Mouse (Mus musculus): ENCODE measurements around the gene Xndc1. TPM values are rescaled to one million over a fixed set of nuclear protein-coding genes. Genes with fewer than 3 reads are reported as not detected.
A peak's percentile ranks its signal among the peaks of the same experiment; 100 is the strongest.

The Xndc1 gene
- polyA plus RNA-seq, 1 experiment from 2014 or later: 30.0 TPM

GRCm38 (mm10) chr7:102063891-102064290 lies 1.4 kb upstream of the Xndc1 start:
- Histone ChIP-seq H3K36me3 (ENCODE audit: control insufficient read depth, insufficient read depth, low read length) (no peaks in the 10 kb centered on the region; the same call in 1 of the 2 replicates), H3K27ac (replicated peaks; ENCODE audit: low read depth, low read length) (no peak overlapping the region), H3K4me3 (ENCODE audit: low read depth, low read length) (peak overlapping the region; percentile 71), H3K9ac (ENCODE audit: low read length) (no peak overlapping the region), H3K9me3 (ENCODE audit: control insufficient read depth, low read length) (no peaks in the 10 kb centered on the region), H3K4me1 (ENCODE audit: control insufficient read depth, insufficient read depth, low read length) (peaks cover 11% of the 10 kb centered on the region), H3K27me3 (ENCODE audit: control insufficient read depth, insufficient read depth, low read length) (no peaks in the 10 kb centered on the region), H3K4me2 (ENCODE audit: low read depth, severe bottlenecking) (peak overlapping the region; percentile 77)
- ATAC-seq (ENCODE audit: insufficient number of reproducible peaks, low FRiP score, low TSS enrichment, low read depth) (no peak), DNase-seq (ENCODE audit: low spot score) (no peak)
- 90% methylated on average over 9 of the region's 9 CpGs for WGBS

GRCm38 (mm10) chr7:102064655-102065045 lies 661 bp upstream of the Xndc1 start:
- under 1% methylated on average over 9 of the region's 9 CpGs for WGBS
- Histone ChIP-seq H3K36me3 (ENCODE audit: control insufficient read depth, insufficient read depth, low read length) (no peaks in the 10 kb centered on the region; the same call in 1 of the 2 replicates), H3K9me3 (ENCODE audit: control insufficient read depth, low read length) (no peaks in the 10 kb centered on the region), H3K4me1 (ENCODE audit: control insufficient read depth, insufficient read depth, low read length) (peaks cover 11% of the 10 kb centered on the region), H3K4me3 (ENCODE audit: low read depth, low read length) (peak overlapping the region; percentile 71), H3K4me2 (ENCODE audit: low read depth, severe bottlenecking) (peak overlapping the region; percentile 77), H3K27me3 (ENCODE audit: control insufficient read depth, insufficient read depth, low read length) (no peaks in the 10 kb centered on the region), H3K9ac (ENCODE audit: low read length) (peak overlapping the region; percentile 74), H3K27ac (replicated peaks; ENCODE audit: low read depth, low read length) (no peak overlapping the region)
- ATAC-seq (ENCODE audit: insufficient number of reproducible peaks, low FRiP score, low TSS enrichment, low read depth) (no peak; the same call in 1 of the 2 replicates), DNase-seq (ENCODE audit: low spot score) (no peak)

DNA sequence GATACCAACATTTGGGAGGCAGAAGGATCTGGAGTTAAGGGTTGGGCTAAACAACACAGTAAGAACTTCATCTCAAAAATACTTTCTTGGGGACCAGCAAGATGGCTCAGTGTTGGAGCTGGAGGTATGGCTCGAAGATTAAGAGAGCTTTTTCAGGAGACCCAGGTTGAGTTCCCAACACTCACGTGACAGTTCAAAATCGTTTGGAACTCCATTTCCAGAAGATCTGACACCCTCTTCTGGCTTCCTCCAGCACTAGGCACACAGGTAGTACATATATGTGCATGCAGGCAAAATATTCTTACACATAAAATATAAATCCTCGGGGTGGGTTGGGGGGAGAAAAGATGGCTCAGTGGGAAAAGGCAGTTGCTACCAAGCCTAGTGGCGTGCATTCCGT lies 1.1 kb downstream of the Xndc1 start:
- ATAC-seq (ENCODE audit: insufficient number of reproducible peaks, low FRiP score, low TSS enrichment, low read depth) (no peak), DNase-seq (ENCODE audit: low spot score) (no peak)
- Histone ChIP-seq H3K4me1 (ENCODE audit: control insufficient read depth, insufficient read depth, low read length) (peaks cover 11% of the 10 kb centered on the region), H3K9me3 (ENCODE audit: control insufficient read depth, low read length) (no peaks in the 10 kb centered on the region), H3K4me2 (ENCODE audit: low read depth, severe bottlenecking) (peak overlapping the region; percentile 77), H3K27ac (replicated peaks; ENCODE audit: low read depth, low read length) (no peak overlapping the region), H3K4me3 (ENCODE audit: low read depth, low read length) (peak overlapping the region; percentile 71), H3K27me3 (ENCODE audit: control insufficient read depth, insufficient read depth, low read length) (no peaks in the 10 kb centered on the region), H3K36me3 (ENCODE audit: control insufficient read depth, insufficient read depth, low read length) (no peaks in the 10 kb centered on the region), H3K9ac (ENCODE audit: low read length) (peak overlapping the region; percentile 74)
- WGBS: 80% methylated on average over 6 of the region's 6 CpGs

DNA sequence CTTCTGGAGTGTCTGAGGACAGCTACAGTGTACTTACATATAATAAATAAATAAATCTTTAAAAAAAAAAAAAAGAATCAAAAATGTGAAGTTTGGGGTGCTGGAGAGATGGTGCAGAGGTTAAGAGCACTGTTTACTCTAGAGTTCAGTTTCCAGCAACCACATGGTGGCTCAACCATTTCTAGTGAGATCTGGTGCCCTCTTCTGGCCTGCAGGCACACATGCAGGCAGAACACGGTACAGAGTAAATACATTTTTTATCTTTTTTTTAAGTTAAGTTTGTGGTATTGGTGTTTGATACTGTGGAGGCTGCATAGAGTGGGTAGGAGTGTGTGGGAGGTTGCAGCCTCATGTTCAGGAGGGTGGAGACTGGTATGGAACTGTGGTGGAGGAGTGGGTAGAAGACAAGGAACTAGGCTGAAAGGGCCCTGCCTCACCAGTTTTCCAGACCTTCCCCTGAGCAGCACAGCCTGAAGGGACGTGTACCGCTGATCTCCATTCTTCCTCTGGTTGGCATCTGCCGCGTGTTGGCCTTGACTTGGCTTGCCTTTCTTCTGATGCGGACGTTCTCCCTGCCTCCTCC lies 11.5 kb downstream of the Xndc1 start:
- Histone ChIP-seq H3K36me3 (ENCODE audit: control insufficient read depth, insufficient read depth, low read length) (peaks cover 31% of the 10 kb centered on the region), H3K9me3 (ENCODE audit: control insufficient read depth, low read length) (no peaks in the 10 kb centered on the region), H3K27ac (replicated peaks; ENCODE audit: low read depth, low read length) (no peak overlapping the region), H3K27me3 (ENCODE audit: control insufficient read depth, insufficient read depth, low read length) (no peaks in the 10 kb centered on the region), H3K4me1 (ENCODE audit: control insufficient read depth, insufficient read depth, low read length) (no peaks in the 10 kb centered on the region), H3K4me3 (ENCODE audit: low read depth, low read length) (no peak overlapping the region), H3K4me2 (ENCODE audit: low read depth, severe bottlenecking) (no peak overlapping the region), H3K9ac (ENCODE audit: low read length) (no peak overlapping the region)
- DNase-seq (ENCODE audit: low spot score): no peak
- no peak for ATAC-seq (ENCODE audit: insufficient number of reproducible peaks, low FRiP score, low TSS enrichment, low read depth)
- 87% methylated on average over 7 of the region's 7 CpGs for WGBS

DNA sequence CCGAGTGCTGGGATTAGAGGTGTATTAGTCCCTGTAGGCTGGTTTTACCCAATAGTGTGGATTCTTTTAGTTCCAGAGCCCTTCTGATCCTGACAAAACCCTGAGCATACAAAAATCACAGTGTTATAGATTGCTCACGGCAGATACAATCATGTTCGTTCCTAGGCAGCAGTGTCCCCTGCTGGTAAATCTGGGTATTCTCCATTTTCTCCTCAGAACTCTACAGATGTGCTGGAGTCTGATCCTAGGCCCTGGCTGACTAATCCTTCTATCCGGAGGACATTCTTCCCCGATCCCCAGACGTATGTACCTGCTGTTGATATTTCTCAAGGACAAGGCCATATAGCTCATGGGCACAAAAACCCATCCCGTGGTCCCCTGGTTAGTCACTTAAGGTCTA lies 13.2 kb downstream of the Xndc1 start:
- 83% methylated on average over 7 of the region's 7 CpGs for WGBS
- no peak for ATAC-seq (ENCODE audit: insufficient number of reproducible peaks, low FRiP score, low TSS enrichment, low read depth)
- Histone ChIP-seq H3K9me3 (ENCODE audit: control insufficient read depth, low read length) (no peaks in the 10 kb centered on the region), H3K27me3 (ENCODE audit: control insufficient read depth, insufficient read depth, low read length) (no peaks in the 10 kb centered on the region), H3K4me1 (ENCODE audit: control insufficient read depth, insufficient read depth, low read length) (no peaks in the 10 kb centered on the region), H3K4me2 (ENCODE audit: low read depth, severe bottlenecking) (no peak overlapping the region), H3K9ac (ENCODE audit: low read length) (no peak overlapping the region), H3K4me3 (ENCODE audit: low read depth, low read length) (no peak overlapping the region), H3K36me3 (ENCODE audit: control insufficient read depth, insufficient read depth, low read length) (peaks cover 41% of the 10 kb centered on the region), H3K27ac (replicated peaks; ENCODE audit: low read depth, low read length) (no peak overlapping the region)
- DNase-seq (ENCODE audit: low spot score): no peak

- Histone ChIP-seq H3K9ac (ENCODE audit: low read length) (no peak overlapping the region), H3K9me3 (ENCODE audit: control insufficient read depth, low read length) (no peaks in the 10 kb centered on the region), H3K4me1 (ENCODE audit: control insufficient read depth, insufficient read depth, low read length) (no peaks in the 10 kb centered on the region), H3K36me3 (ENCODE audit: control insufficient read depth, insufficient read depth, low read length) (peaks cover 43% of the 10 kb centered on the region), H3K27me3 (ENCODE audit: control insufficient read depth, insufficient read depth, low read length) (no peaks in the 10 kb centered on the region), H3K4me3 (ENCODE audit: low read depth, low read length) (no peak overlapping the region), H3K27ac (replicated peaks; ENCODE audit: low read depth, low read length) (no peak overlapping the region), H3K4me2 (ENCODE audit: low read depth, severe bottlenecking) (no peak overlapping the region)
- no peak for DNase-seq (ENCODE audit: low spot score)
- WGBS: 88% methylated on average over 8 of the region's 8 CpGs
- no peak for ATAC-seq (ENCODE audit: insufficient number of reproducible peaks, low FRiP score, low TSS enrichment, low read depth)
Observed at GRCm38 (mm10) chr7:102080311-102080710, 15.0 kb downstream of the Xndc1 start.

- WGBS: 95% methylated on average over 5 of the region's 5 CpGs
- no peak for ATAC-seq (ENCODE audit: insufficient number of reproducible peaks, low FRiP score, low TSS enrichment, low read depth)
- Histone ChIP-seq H3K9ac (ENCODE audit: low read length) (no peak overlapping the region), H3K4me3 (ENCODE audit: low read depth, low read length) (no peak overlapping the region), H3K4me1 (ENCODE audit: control insufficient read depth, insufficient read depth, low read length) (no peaks in the 10 kb centered on the region), H3K9me3 (ENCODE audit: control insufficient read depth, low read length) (no peaks in the 10 kb centered on the region), H3K27me3 (ENCODE audit: control insufficient read depth, insufficient read depth, low read length) (no peaks in the 10 kb centered on the region), H3K36me3 (ENCODE audit: control insufficient read depth, insufficient read depth, low read length) (peaks cover 39% of the 10 kb centered on the region), H3K27ac (replicated peaks; ENCODE audit: low read depth, low read length) (no peak overlapping the region), H3K4me2 (ENCODE audit: low read depth, severe bottlenecking) (no peak overlapping the region)
- DNase-seq (ENCODE audit: low spot score): no peak
Observed at GRCm38 (mm10) chr7:102081784-102082183, 16.5 kb downstream of the Xndc1 start.

DNA sequence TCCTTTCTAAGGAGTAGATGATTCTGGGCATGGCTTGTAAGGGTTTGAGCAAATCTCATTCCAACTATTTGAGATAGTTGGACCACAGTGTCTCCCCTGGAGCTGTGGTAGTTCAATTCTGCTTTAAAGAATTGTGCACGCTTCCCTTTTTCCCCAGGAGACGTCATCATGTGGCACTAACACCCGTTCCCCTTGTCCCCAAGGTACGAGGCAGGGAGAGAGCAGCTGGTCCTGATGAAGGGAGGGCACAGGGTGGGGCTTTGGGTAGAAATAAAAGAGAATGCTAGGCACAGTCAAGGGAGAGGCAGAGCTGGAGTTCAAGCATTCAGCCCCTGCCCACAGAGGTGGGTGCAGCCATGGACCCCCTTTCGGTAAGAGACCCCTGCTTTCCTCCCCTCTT lies 17.5 kb downstream of the Xndc1 start, which contains the start of gene Trpc2:
TSS of gene Trpc2 (plus strand) at position 301 of the 400 bp plus-strand sequence.
- Histone ChIP-seq H3K4me3 (ENCODE audit: low read depth, low read length) (no peak within 1 kb of the TSS), H3K27me3 (ENCODE audit: control insufficient read depth, insufficient read depth, low read length) (no peaks in the 10 kb centered on the region), H3K27ac (replicated peaks; ENCODE audit: low read depth, low read length) (no peak within 1 kb of the TSS), H3K9ac (ENCODE audit: low read length) (no peak within 1 kb of the TSS), H3K9me3 (ENCODE audit: control insufficient read depth, low read length) (no peaks in the 10 kb centered on the region), H3K4me2 (ENCODE audit: low read depth, severe bottlenecking) (no peak within 1 kb of the TSS), H3K36me3 (ENCODE audit: control insufficient read depth, insufficient read depth, low read length) (peaks cover 35% of the 10 kb centered on the region), H3K4me1 (ENCODE audit: control insufficient read depth, insufficient read depth, low read length) (no peaks in the 10 kb centered on the region)
- 83% methylated on average over 5 of the region's 5 CpGs for WGBS
- ATAC-seq (ENCODE audit: insufficient number of reproducible peaks, low FRiP score, low TSS enrichment, low read depth) (no peak), DNase-seq (ENCODE audit: low spot score) (no peak)
